In the genomic region with DNA sequence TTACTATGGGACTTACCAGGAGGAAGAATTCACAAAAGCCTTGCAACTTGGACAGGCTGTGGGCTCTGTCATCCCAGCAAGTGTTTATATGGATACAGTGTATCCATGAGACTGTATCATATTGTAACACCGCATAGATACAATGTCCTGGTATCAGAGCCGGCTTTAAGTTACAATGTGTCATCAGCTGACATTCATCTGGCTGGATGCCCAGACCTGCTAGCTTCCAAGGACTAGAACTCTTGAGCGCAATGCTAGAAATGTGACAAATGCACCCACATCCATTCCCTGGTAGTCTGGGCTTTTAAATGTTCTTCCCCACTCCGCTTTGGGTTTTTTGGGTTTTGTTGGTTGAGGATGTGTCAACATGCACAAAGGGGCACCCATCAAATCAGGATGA, we compare ENCODE assay signal across 12 mouse cellular contexts. TPM values are rescaled to one million over a fixed set of nuclear protein-coding genes. Genes with fewer than 3 reads are reported as not detected.
A peak's percentile ranks its signal among the peaks of the same experiment; 100 is the strongest.
DNase-seq lines count a peak whose midpoint lies in the region; ATAC-seq lines count a peak whose summit lies in the region.
"Had no signal": no experiment of that assay in that cellular context is flagged by ENCODE, and none has a peak within 500 bp of the region (broad histone marks: within the 10 kb centered on the region; RNA-seq: fewer than 3 reads in every experiment).

No protein-coding gene starts in this region.

- H3K36me3 ChIP-seq in limb, embryonic 13.5 days = peaks cover 39% of the 10 kb centered on the region
- peaks cover 72% of the 10 kb centered on the region for H3K36me3 ChIP-seq in limb, embryonic 10.5 days
- H3K36me3 ChIP-seq: G1E had no signal

- DNase-seq in frontal cortex, postnatal 10 days (ENCODE audit: low spot score in 2 of 2) = no peak
- DNase-seq in limb, embryonic 10.5 days (ENCODE audit: low spot score) = no peak
- peak; percentile 88 for DNase-seq in NIH3T3 (ENCODE audit: low read depth)
- DNase-seq in layer of hippocampus, postnatal 25 days (ENCODE audit: extremely low spot score in 1 of 2, low spot score in 1 of 2) = no peak
- DNase-seq: gastrocnemius, postnatal 25 days; layer of hippocampus, postnatal 36 days had no signal

- peaks cover 27% of the 10 kb centered on the region for H3K4me1 ChIP-seq in limb, embryonic 13.5 days
- peaks cover 11% of the 10 kb centered on the region for H3K4me1 ChIP-seq in limb, embryonic 10.5 days

- no peak overlapping the region for H3K9ac ChIP-seq in limb, embryonic 13.5 days

- no peaks in the 10 kb centered on the region for H3K9me3 ChIP-seq in limb, embryonic 13.5 days
- H3K9me3 ChIP-seq in limb, embryonic 10.5 days (replicated peaks) = no peaks in the 10 kb centered on the region
- H3K9me3 ChIP-seq: G1E had no signal

- WGBS in limb, embryonic 13.5 days = 80% methylated on average over 4 of the region's 4 CpGs
- WGBS in limb, embryonic 10.5 days = 93% methylated on average over 4 of the region's 4 CpGs

- no peaks in the 10 kb centered on the region for H3K27me3 ChIP-seq in limb, embryonic 13.5 days
- H3K27me3 ChIP-seq in limb, embryonic 10.5 days (ENCODE audit: low read depth, poor library complexity, severe bottlenecking) = no peaks in the 10 kb centered on the region

- H3K4me2 ChIP-seq in limb, embryonic 13.5 days (replicated peaks) = no peak overlapping the region
- H3K4me2 ChIP-seq: midbrain, embryonic 11.5 days had no signal

- ATAC-seq in frontal cortex, adult (ENCODE audit: low TSS enrichment) = peak; percentile 52
- ATAC-seq in limb, embryonic 13.5 days (ENCODE audit: low FRiP score, low read depth) = peak; percentile 25; the same call in 1 of the 2 replicates
- ATAC-seq in megakaryocyte progenitor cell, adult 5-6 weeks (replicated peaks; ENCODE audit: poor library complexity) = peak; percentile 43
- no peak for ATAC-seq in megakaryocyte, adult 5-6 weeks (ENCODE audit: poor library complexity, severe bottlenecking)

- H3K27ac ChIP-seq in limb, embryonic 13.5 days = peak overlapping the region; percentile 22; the same call in 1 of the 2 replicates
- no peak overlapping the region for H3K27ac ChIP-seq in limb, embryonic 10.5 days

- H3K4me3 ChIP-seq in limb, embryonic 13.5 days = no peak overlapping the region
- no peak overlapping the region for H3K4me3 ChIP-seq in limb, embryonic 10.5 days

RNA-seq across cellular contexts. Expression of a gene that starts 22.6 kb away (rescaled TPM):
- 48.6 and 49.2 TPM in 2 replicates for polyA plus RNA-seq in limb, embryonic 13.5 days (2015; fragmentation: Nextera tagmentation; extraction: Ambion mirVana)
- polyA plus RNA-seq in limb, embryonic 10.5 days (2016; fragmentation: Nextera tagmentation; extraction: Ambion mirVana) = 34.0 and 36.0 TPM in 2 replicates
- 27.0 and 28.4 TPM in 2 replicates for total RNA-seq in megakaryocyte progenitor cell, adult 5-6 weeks (2015)
- total RNA-seq in megakaryocyte progenitor cell, adult 5-6 weeks (2017) = 15.9 and 17.6 TPM in 2 replicates
- total RNA-seq in layer of hippocampus, postnatal 25 days (2021) = 1 to 10 TPM; 7.6 to 8.5 TPM
- total RNA-seq in megakaryocyte, adult 5-6 weeks (2015) = 27.1 and 29.4 TPM in 2 replicates
- total RNA-seq in megakaryocyte, adult 5-6 weeks (2017) = 19.8 and 22.6 TPM in 2 replicates
- polyA plus RNA-seq: G1E had no signal
